Mouse (Mus musculus) kidney, embryonic 14.5 days (tissue): Measurements from ENCODE around the gene Stxbp4. TPM values are rescaled to one million over a fixed set of nuclear protein-coding genes. Genes with fewer than 3 reads are reported as not detected.

Experiments used
- ATAC-seq: fragments of 200-750 bp; cut with Nextera tagmentation; 2 replicates; pipeline ENCODE4 v1.8.0; 2017; ENCODE audit warnings: moderate number of reproducible peaks, mild to moderate bottlenecking, moderate TSS enrichment, moderate library complexity; ENCODE audit not compliant: low FRiP score, low TSS enrichment
- H3K27ac ChIP-seq: fragments of 300-500 bp; sonication (generic); 2 replicates; pipeline ENCODE4 v1.5.1; 2014; ENCODE audit warnings: low read depth, mild to moderate bottlenecking, low read length, moderate library complexity, mixed read lengths
- H3K27me3 ChIP-seq: fragments of 300-500 bp; sonication (generic); 2 replicates; pipeline ENCODE4 v1.6.1; 2014; ENCODE audit warnings: mild to moderate bottlenecking, low read length; ENCODE audit not compliant: control insufficient read depth, insufficient read depth
- H3K36me3 ChIP-seq: fragments of 300-500 bp; sonication (generic); 2 replicates; pipeline ENCODE4 v1.6.1; 2014; ENCODE audit warnings: low read length, mixed read lengths; ENCODE audit not compliant: control insufficient read depth, insufficient read depth
- H3K4me1 ChIP-seq: fragments of 300-500 bp; sonication (generic); 2 replicates; pipeline ENCODE4 v1.6.1; 2014; ENCODE audit warnings: low read length, mixed read lengths; ENCODE audit not compliant: control insufficient read depth, insufficient read depth
- H3K4me2 ChIP-seq: fragments of 300-500 bp; sonication (generic); replicated peaks from 2 replicates; pipeline ENCODE4 v1.6.1; 2014; ENCODE audit warnings: low read depth, mild to moderate bottlenecking, low read length
- H3K4me3 ChIP-seq: fragments of 300-500 bp; sonication (generic); 2 replicates; pipeline ENCODE4 v1.5.1; 2014; ENCODE audit warnings: mild to moderate bottlenecking, low read length
- H3K9ac ChIP-seq: fragments of 300-500 bp; sonication (generic); 2 replicates; pipeline ENCODE4 v1.6.1; 2014; ENCODE audit warnings: low read depth, mild to moderate bottlenecking, low read length, moderate library complexity
- H3K9me3 ChIP-seq: fragments of 300-500 bp; sonication (generic); 2 replicates; pipeline ENCODE4 v1.6.1; 2016; ENCODE audit warnings: low read length; ENCODE audit not compliant: control insufficient read depth
- WGBS: fragments of 180-500 bp; shearing (Covaris S2); extraction: QIAGEN DNeasy Blood & Tissue Kit; methylation state at CpG from one replicate; pipeline ENCODE4 v1.1.7; 2014; 5-methylcytosine and 5-hydroxymethylcytosine counted together
- polyA plus RNA-seq: library from polyadenylated mRNA; unstranded; fragments of >200 nt; fragmentation: Nextera tagmentation; extraction: Ambion mirVana; gene quantifications from 2 replicates; pipeline ENCODE4 v1.2.1, GENCODE M21; 2014

Stxbp4 gene
- polyA plus RNA-seq, 1 experiment from 2014 or later, result 29.3 TPM

GRCm38 (mm10) chr11:90663052-90663451, 25.2 kb upstream of the Stxbp4 start:
- H3K4me2 ChIP-seq, result no peak overlapping the region
- no peak overlapping the region for H3K27ac ChIP-seq
- no peaks in the 10 kb centered on the region for H3K27me3 ChIP-seq
- H3K36me3 ChIP-seq, result peaks cover 6% of the 10 kb centered on the region; the same call in 1 of the 2 replicates
- H3K4me1 ChIP-seq, result peaks cover 22% of the 10 kb centered on the region
- ATAC-seq, result no peak
- whole genome bisulfite sequencing, result 58% methylated on average over 3 of the region's 3 CpGs
- H3K9ac ChIP-seq, result no peak overlapping the region
- no peak overlapping the region for H3K4me3 ChIP-seq
- H3K9me3 ChIP-seq, result no peaks in the 10 kb centered on the region

- WGBS, result 70% methylated on average over 4 of the region's 4 CpGs
- H3K4me3 ChIP-seq, result no peak overlapping the region
- no peaks in the 10 kb centered on the region for H3K27me3 ChIP-seq
- peaks cover 19% of the 10 kb centered on the region for H3K36me3 ChIP-seq
- no peaks in the 10 kb centered on the region for H3K9me3 ChIP-seq
- H3K9ac ChIP-seq, result no peak overlapping the region
- H3K27ac ChIP-seq, result no peak overlapping the region
- no peak for ATAC-seq
- peaks cover 17% of the 10 kb centered on the region for H3K4me1 ChIP-seq
- no peak overlapping the region for H3K4me2 ChIP-seq
These were observed 22.8 kb upstream of the Stxbp4 start for GRCm38 (mm10) chr11:90660662-90661061.

GRCm38 (mm10) chr11:90657527-90657926, 19.6 kb upstream of the Stxbp4 start:
- peaks cover 23% of the 10 kb centered on the region for H3K36me3 ChIP-seq
- H3K9ac ChIP-seq, result no peak overlapping the region
- 90% methylated on average over 12 of the region's 12 CpGs for WGBS

GRCm38 (mm10) chr11:90652603-90653002, 14.7 kb upstream of the Stxbp4 start:
- H3K27ac ChIP-seq, result no peak overlapping the region
- no peaks in the 10 kb centered on the region for H3K4me1 ChIP-seq
- peaks cover 48% of the 10 kb centered on the region for H3K36me3 ChIP-seq
- ATAC-seq, result no peak
- 91% methylated on average over 4 of the region's 4 CpGs for WGBS
- H3K4me2 ChIP-seq, result no peak overlapping the region
- no peak overlapping the region for H3K9ac ChIP-seq
- no peak overlapping the region for H3K4me3 ChIP-seq
- H3K9me3 ChIP-seq, result no peaks in the 10 kb centered on the region
- no peaks in the 10 kb centered on the region for H3K27me3 ChIP-seq

More at GRCm38 (mm10) chr11:90657527-90657926, 19.6 kb upstream of the Stxbp4 start:
- H3K27ac ChIP-seq, result no peak overlapping the region
- H3K4me2 ChIP-seq, result no peak overlapping the region
- no peak for ATAC-seq
- no peaks in the 10 kb centered on the region for H3K9me3 ChIP-seq
- H3K4me1 ChIP-seq, result no peaks in the 10 kb centered on the region
- no peak overlapping the region for H3K4me3 ChIP-seq
- no peaks in the 10 kb centered on the region for H3K27me3 ChIP-seq

GRCm38 (mm10) chr11:90650231-90650885, 12.5 kb upstream of the Stxbp4 start:
- Histone ChIP-seq H3K9me3 (no peaks in the 10 kb centered on the region), H3K9ac (no peak overlapping the region), H3K4me2 (no peak overlapping the region), H3K4me1 (no peaks in the 10 kb centered on the region), H3K27ac (no peak overlapping the region), H3K4me3 (no peak overlapping the region), H3K27me3 (no peaks in the 10 kb centered on the region), H3K36me3 (peaks cover 56% of the 10 kb centered on the region)
- ATAC-seq, result no peak
- 85% methylated on average over 9 of the region's 9 CpGs for WGBS

GRCm38 (mm10) chr11:90649777-90650176, 11.9 kb upstream of the Stxbp4 start:
- ATAC-seq, result no peak
- Histone ChIP-seq H3K4me3 (no peak overlapping the region), H3K9ac (no peak overlapping the region), H3K4me2 (no peak overlapping the region), H3K4me1 (no peaks in the 10 kb centered on the region), H3K27ac (no peak overlapping the region), H3K27me3 (no peaks in the 10 kb centered on the region), H3K36me3 (peaks cover 60% of the 10 kb centered on the region), H3K9me3 (no peaks in the 10 kb centered on the region)
- 88% methylated on average over 6 of the region's 6 CpGs for WGBS

GRCm38 (mm10) chr11:90638312-90638830, 487 bp upstream of the Stxbp4 start:
- Histone ChIP-seq H3K9ac (peak overlapping the region; percentile 96), H3K4me3 (peak overlapping the region; percentile 98), H3K36me3 (peaks cover 18% of the 10 kb centered on the region; the same call in 1 of the 2 replicates), H3K9me3 (no peaks in the 10 kb centered on the region), H3K4me1 (peaks cover 13% of the 10 kb centered on the region; the same call in 1 of the 2 replicates), H3K27ac (peak overlapping the region; percentile 91), H3K27me3 (no peaks in the 10 kb centered on the region), H3K4me2 (peak overlapping the region; percentile 58)
- ATAC-seq, result peak; percentile 76; the same call in 1 of the 2 replicates
- 1% methylated on average over 51 of the region's 54 CpGs for WGBS

GRCm38 (mm10) chr11:90634661-90635060, 3.2 kb downstream of the Stxbp4 start:
- ATAC-seq, result no peak
- 89% methylated on average over 3 of the region's 3 CpGs for WGBS
- no peak overlapping the region for H3K27ac ChIP-seq

GRCm38 (mm10) chr11:90632480-90632879, 5.4 kb downstream of the Stxbp4 start:
- Histone ChIP-seq H3K36me3 (no peaks in the 10 kb centered on the region), H3K4me2 (no peak overlapping the region), H3K4me1 (peaks cover 10% of the 10 kb centered on the region; the same call in 1 of the 2 replicates), H3K9ac (no peak overlapping the region), H3K27ac (no peak overlapping the region), H3K9me3 (no peaks in the 10 kb centered on the region), H3K27me3 (no peaks in the 10 kb centered on the region), H3K4me3 (no peak overlapping the region)
- 75% methylated on average over 2 of the region's 2 CpGs for WGBS
- ATAC-seq, result no peak

More at GRCm38 (mm10) chr11:90634661-90635060, 3.2 kb downstream of the Stxbp4 start:
- Histone ChIP-seq H3K27me3 (no peaks in the 10 kb centered on the region), H3K4me2 (no peak overlapping the region), H3K4me1 (peaks cover 12% of the 10 kb centered on the region; the same call in 1 of the 2 replicates), H3K4me3 (no peak overlapping the region), H3K36me3 (no peaks in the 10 kb centered on the region), H3K9me3 (no peaks in the 10 kb centered on the region), H3K9ac (no peak overlapping the region)
